Mouse (Mus musculus): ENCODE data around the gene Tns3.

GRCm38 (mm10) chr11:8579789-8580188 lies 84.5 kb downstream of the Tns3 start:
- no peak for TF ChIP-seq CTCF (IDR thresholded peaks at IDR 0.05; ENCODE audit: insufficient read depth, low read depth, low read length)
- TF ChIP-seq POLR2A (IDR thresholded peaks at IDR 0.05; ENCODE audit: insufficient read depth, low read depth, low read length) = no peak
